Mouse (Mus musculus): ENCODE results near the gene Gp1bb. TPM values are rescaled to one million over a fixed set of nuclear protein-coding genes. Genes with fewer than 3 reads are reported as not detected.

Gene Gp1bb
- total RNA-seq, 2 experiments from 2014 or later: 0.25 TPM; not detected in 1

- no peak for ATAC-seq (replicated peaks; ENCODE audit: poor library complexity)
Observed at GRCm38 (mm10) chr16:18628948-18629340, 6.7 kb upstream of the Gp1bb start.

- no peak for ATAC-seq (replicated peaks; ENCODE audit: poor library complexity)
Observed at GRCm38 (mm10) chr16:18628206-18628947, 6.2 kb upstream of the Gp1bb start.

GRCm38 (mm10) chr16:18627163-18627562, 5.0 kb upstream of the Gp1bb start:
- ATAC-seq (replicated peaks; ENCODE audit: poor library complexity): no peak

- ATAC-seq (replicated peaks; ENCODE audit: poor library complexity): peak; percentile 77
Observed at GRCm38 (mm10) chr16:18626376-18626878, 4.2 kb upstream of the Gp1bb start, which contains the start of gene Gm49601. TSS of gene Gm49601 (minus strand) at chr16:18626427.

- ATAC-seq (replicated peaks; ENCODE audit: poor library complexity): no peak
Observed at GRCm38 (mm10) chr16:18625791-18626311, 3.6 kb upstream of the Gp1bb start.

- ATAC-seq (replicated peaks; ENCODE audit: poor library complexity): no peak
Observed at GRCm38 (mm10) chr16:18625097-18625496, 2.9 kb upstream of the Gp1bb start.

GRCm38 (mm10) chr16:18624641-18625040, 2.4 kb upstream of the Gp1bb start:
- no peak for ATAC-seq (replicated peaks; ENCODE audit: poor library complexity)

- no peak for ATAC-seq (replicated peaks; ENCODE audit: poor library complexity)
Observed at GRCm38 (mm10) chr16:18623751-18624540, 1.7 kb upstream of the Gp1bb start.

- peak; percentile 18; the same call in 1 of the 2 replicates for ATAC-seq (replicated peaks; ENCODE audit: poor library complexity)
Observed at GRCm38 (mm10) chr16:18622916-18623750, 930 bp upstream of the Gp1bb start.

GRCm38 (mm10) chr16:18621362-18622001, 721 bp downstream of the Gp1bb start:
- 0 out of 2 replicates have a peak, but pooled peaks have one; percentile 17 for ATAC-seq (replicated peaks; ENCODE audit: poor library complexity)

GRCm38 (mm10) chr16:18620601-18621361, 1.4 kb downstream of the Gp1bb start:
- ATAC-seq (replicated peaks; ENCODE audit: poor library complexity): no peak

GRCm38 (mm10) chr16:18620201-18620600, 2.0 kb downstream of the Gp1bb start:
- no peak for ATAC-seq (replicated peaks; ENCODE audit: poor library complexity)

- no peak for ATAC-seq (replicated peaks; ENCODE audit: poor library complexity)
Observed at GRCm38 (mm10) chr16:18619110-18619509, 3.1 kb downstream of the Gp1bb start.

GRCm38 (mm10) chr16:18618297-18618696, 3.9 kb downstream of the Gp1bb start:
- no peak for ATAC-seq (replicated peaks; ENCODE audit: poor library complexity)

GRCm38 (mm10) chr16:18617370-18618065, 4.7 kb downstream of the Gp1bb start:
- peak; percentile 85 for ATAC-seq (replicated peaks; ENCODE audit: poor library complexity)

- ATAC-seq (replicated peaks; ENCODE audit: poor library complexity): no peak
Observed at GRCm38 (mm10) chr16:18613301-18613700, 8.9 kb downstream of the Gp1bb start.

- no peak for ATAC-seq (replicated peaks; ENCODE audit: poor library complexity)
Observed at GRCm38 (mm10) chr16:18611752-18612151, 10.5 kb downstream of the Gp1bb start.

- no peak for ATAC-seq (replicated peaks; ENCODE audit: poor library complexity)
Observed at GRCm38 (mm10) chr16:18609099-18609498, 13.1 kb downstream of the Gp1bb start.

- no peak for ATAC-seq (replicated peaks; ENCODE audit: poor library complexity)
Observed at GRCm38 (mm10) chr16:18608226-18608625, 14.0 kb downstream of the Gp1bb start.
